Mouse (Mus musculus) gastrocnemius, adult 18-20 months (tissue): ENCODE measurements around the gene Znrf1. TPM values are rescaled to one million over a fixed set of nuclear protein-coding genes. Genes with fewer than 3 reads are reported as not detected.
A peak's percentile ranks its signal among the peaks of the same experiment; 100 is the strongest.

Experiments used
- DNase-seq: peaks from one replicate; pipeline ENCODE4 v3.0.0; 2021; ENCODE audit warnings: low spot score
- total RNA-seq, 2 experiments: library from RNA; stranded (reverse); gene quantifications; 2 replicates each; pipeline ENCODE4 v1.2.3; 2021

The Znrf1 gene
- total RNA-seq, 2 experiments from 2014 or later: 59.5 to 67.8 TPM

DNA sequence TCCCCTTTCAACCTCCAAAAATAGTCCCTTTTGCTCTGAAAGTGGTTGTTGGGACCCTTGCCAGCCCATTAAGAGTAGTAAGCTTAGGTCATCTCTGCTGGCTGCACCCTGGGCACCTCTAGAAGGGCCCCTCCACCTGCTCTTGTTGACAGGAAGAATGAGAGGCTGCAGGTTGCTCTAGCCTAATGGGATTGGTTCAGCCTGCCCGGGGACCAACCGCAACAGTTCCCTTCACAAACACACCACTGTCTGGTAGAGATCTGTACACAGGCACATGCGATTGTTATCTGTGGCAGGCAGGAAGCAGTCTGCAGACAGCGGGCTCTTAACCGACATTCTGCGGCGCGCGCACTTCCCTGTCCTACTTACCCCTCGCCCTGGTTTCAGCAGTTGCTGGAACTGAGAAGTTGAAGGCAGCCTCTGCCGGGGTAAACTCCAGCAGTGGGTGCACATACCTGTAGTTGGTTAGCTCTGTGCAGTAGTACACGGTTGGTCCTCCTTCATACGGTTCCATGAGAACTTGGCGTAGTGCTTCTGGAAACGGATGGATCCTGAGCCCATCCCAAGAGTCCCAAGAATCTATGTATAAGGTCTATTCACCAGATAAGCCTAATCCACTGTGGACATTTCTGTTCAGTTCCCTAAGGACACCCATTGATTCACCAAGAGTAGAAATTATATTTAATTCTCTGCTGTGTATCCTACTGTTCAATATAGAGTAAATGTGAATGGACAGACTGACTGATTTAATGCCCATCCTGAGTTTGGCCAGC, 60.0 kb downstream of the Znrf1 start:
- no peak for DNase-seq

DNA sequence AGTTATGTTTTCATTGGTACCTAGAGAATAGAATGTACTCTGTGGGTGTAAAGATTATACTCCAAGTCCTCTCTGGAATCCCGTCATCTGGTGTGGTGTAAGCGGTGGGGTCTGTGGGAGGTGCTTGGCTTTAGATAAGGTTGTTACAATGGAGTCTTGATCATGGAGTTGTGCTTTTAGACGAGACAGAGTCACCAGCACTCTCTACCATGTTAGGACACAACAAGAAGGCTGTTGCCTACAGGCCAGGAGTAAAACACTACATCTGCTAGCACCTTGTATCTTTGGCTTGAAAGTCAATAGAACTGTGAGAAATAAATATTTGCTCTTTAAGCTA, 60.6 kb downstream of the Znrf1 start:
- no peak for DNase-seq

DNA sequence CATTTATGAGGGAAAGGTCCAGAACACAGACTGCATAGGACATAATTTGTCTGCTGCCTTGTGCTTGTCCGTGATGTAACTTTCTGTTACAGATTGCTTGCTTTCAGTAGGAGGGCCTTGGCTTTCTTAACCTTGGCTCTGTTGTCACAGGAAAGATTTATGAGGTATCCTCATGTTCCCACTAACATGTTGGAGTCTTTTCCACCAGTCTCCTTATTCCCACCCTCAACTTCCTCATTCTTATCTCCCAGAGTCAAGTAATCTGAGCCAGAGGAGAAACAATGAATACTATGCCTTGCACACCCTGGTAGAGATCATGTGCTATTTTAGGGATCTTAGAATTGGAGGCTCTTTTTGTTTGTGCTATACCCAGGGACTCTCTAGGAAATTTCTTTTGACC, 61.4 kb downstream of the Znrf1 start:
- DNase-seq: peak; percentile 42

DNA sequence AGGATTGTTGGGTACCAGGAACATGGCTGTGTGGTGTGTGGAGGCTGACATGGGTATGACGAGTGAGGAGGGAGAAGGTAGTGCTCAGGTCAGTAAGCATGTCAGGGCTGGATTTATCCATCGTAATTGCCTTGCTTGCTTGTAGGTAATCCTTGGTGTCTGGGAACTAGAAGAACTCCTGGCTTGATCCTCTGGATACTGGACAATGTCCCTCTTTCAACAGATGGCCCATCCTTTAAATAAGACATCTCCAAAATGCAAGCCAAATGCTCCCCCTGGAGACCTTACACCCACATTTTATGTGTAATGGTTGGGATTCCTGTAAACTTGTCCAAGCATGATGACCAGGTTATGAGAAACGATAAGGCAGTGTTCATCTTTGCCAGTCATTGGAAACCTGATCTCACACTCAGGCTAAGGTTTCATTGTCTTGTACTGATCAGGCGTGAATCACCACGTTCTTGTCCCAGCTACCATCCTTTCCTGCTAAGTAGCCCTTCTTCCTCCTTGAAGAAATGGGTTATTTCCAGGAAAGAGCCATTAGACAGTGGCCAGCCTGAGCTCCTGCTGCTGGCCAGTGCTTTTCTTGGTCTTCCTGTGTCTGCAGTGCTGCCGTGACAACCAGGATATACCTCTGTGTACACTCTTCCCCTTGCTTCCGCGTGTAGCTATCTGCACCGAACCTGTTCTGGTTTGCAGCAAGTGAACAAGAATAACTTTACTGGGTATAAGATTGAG, 64.0 kb downstream of the Znrf1 start:
- DNase-seq: no peak

DNA sequence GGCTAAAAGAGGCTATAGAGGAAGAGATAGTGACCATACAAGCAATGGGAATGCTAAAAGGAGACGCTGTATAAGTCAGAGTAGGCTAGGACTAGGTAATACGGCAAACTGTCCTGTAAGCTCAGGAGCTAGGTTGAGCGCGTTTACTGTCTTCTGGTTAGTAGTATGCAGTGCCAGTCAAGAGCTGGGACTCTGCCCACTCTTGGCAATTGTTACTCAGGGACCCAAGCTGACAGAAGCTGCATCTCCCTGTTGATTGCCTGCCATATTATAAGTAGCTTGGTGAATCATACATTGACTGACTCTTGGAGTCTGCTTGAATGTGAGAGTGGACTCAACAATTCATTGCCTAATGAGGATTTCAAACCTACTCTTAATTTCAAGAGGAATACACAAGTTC, 66.2 kb downstream of the Znrf1 start:
- no peak for DNase-seq

DNA sequence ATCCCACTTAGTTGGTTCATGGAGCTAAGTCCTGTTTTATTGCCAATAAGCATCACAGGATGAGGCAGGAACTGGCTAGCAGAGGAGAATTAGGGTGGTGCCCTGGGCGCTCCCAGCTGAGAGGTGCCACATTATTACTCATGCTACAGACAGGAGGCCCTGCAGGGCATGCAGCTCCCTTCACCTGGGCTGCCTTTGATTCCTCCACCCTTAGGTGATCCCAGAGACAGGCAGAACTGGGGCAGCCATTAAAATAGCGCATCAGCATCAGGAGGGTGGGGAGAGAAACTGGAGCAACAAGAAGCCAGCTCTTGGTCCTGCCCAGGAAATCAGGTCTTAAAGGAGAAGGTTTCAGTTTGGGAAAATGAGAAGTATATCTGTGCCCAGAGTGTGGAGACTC, 69.1 kb downstream of the Znrf1 start:
- no peak for DNase-seq

DNA sequence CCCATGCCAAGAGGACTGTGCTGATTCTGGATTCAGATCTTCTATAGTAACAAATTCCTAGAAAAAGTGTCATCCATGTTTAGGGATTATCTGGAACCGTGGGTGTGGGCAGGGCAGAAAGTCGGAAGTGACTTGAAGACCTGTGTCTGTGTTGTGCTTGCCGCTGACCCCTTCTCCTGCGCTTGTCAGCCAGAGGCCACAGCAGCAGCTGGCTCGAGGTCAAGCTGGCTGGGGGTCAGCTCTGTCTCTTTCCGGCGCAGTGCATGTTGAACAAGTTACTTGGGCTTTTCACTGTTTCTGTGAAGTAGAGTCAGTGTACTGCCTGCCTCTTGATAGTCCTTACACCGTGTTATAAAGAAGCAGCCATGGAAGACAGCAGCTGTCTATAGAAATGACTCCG, 71.1 kb downstream of the Znrf1 start:
- no peak for DNase-seq

DNA sequence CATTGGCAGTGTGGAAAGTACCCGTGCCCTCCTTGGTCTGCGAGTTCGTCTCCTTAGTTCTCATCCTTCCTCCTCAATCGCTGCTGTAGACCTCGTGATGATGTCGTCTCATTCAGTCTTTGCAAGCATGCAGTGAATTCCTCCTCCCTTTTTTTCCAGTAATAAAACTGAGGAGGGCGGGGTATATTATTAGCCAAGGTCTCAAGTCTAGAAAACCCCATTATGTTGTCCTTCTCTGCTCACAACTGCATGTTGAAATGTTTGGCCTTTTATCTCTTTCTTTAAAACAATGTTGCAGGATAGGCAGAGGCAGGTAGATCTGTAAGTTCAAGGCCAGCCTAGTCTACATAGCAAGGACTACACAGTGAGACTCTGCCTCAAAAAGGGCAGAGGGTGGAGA, 71.5 kb downstream of the Znrf1 start:
- DNase-seq: no peak

DNA sequence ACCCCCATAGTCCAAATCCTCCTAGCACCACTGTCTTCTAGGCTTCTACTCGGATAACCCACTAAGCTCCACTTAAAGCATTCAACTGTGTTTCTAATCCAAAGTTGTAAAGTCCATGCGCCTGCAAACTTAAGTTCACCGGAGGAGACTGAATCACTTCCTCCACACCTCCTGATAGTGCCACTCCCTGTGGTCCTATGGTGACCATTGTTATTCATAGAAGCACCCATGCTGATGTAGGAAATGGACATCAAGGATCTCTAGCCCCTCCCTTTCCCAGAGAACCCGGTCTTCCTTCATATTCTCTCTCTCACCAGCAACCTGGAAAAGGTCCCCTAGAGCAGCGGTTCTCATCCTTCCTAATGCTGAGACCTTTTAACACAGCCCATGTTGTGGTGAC, 77.3 kb downstream of the Znrf1 start:
- DNase-seq: no peak

DNA sequence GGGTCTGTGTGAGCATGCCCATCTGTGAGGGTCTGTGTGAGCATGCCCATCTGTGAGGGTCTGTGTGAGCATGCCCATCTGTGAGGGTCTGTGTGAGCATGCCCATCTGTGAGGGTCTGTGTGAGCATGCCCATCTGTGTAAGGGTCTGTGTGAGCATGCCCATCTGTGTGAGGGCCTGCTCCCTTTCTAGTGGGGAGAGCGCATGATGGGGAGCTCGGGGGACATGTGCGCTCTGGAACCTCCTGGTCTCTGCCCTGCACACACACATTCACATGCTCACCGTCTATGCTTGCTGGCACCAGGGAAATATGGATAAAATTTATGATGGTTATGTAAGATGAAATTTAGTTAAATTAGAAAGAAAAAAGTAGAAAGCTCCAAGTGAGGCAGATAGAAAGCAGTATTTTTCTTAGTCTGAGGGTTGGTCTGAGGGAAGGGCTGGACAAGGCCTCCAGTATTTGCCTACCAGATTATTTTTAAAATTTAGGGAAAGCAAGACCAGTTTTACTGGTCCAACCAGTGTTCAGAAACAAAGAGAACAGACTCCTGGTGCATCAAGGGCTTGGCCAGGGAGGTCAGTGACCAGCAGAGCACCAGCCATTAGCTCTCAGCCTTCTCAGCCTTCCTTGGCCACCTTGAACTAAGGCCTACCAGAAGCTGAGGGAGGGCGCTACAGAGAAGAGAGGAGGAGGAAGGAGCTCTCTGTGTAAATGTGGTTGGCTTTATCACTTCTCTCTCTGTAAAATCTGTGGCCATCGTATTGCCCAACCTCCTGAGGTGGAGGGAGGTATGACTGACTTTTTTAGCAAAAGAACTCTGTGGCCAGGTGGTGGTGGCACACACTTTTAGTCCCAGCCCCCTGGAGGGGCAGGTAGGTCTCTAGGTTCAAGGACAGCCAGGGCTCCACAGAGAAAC, 79.1 kb downstream of the Znrf1 start:
- no peak for DNase-seq

DNA sequence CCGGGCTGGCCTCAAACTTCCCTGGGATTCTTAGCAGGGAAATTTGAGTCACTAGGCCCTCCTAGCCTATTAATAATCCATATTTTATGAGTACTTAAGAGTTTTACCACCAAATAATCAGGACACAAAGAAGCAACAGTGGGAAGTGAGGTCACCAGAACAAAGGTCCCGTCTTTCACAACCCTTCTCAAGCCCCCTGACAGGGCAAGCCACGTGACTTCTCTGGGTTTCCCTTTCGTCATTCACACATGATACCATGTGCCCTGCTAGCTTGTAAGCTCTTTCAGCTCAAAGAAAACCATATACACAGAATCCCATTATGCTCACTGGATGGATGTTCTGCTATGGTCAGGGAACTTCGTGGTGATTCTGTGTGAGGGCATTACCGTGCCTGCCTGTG, 81.9 kb downstream of the Znrf1 start:
- no peak for DNase-seq

DNA sequence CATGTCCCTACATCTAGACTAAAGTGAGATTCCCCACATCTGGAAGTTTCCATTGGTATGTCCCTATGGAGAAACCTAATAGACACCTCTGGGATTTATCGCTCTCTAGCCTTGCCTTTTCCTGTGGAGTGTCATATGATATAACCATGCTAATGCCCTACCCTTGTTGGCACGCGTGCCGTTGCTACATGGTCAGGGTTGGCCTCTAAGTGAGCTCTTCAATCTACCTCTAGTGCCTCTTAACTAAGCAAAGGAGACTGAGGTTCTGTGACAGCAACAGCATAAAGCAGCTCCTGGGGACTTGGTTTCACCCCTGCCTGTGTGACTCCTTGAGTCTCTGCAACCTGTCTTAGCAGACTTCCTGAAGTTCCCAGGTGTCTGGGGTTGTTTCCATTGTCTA, 82.4 kb downstream of the Znrf1 start:
- DNase-seq: no peak

DNA sequence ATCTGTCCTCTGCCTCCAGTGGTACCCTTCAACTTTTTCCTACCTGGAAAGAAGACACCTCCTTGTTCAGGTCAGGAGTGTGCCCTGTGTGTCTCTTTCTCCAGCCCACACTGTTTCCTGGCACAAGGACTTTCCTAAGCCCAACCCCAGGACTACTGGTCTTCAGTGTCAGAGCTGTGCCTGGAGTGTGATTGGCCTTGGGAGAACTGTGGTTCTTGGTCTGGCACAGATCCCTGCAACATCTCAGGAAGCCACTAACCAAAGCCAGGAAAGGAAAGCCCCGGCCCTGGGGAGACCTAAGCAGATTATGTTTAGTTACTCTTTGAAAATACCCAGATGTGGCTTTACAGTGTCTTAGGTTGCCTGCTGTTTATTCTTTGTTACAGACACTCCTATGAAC, 84.0 kb downstream of the Znrf1 start:
- no peak for DNase-seq

DNA sequence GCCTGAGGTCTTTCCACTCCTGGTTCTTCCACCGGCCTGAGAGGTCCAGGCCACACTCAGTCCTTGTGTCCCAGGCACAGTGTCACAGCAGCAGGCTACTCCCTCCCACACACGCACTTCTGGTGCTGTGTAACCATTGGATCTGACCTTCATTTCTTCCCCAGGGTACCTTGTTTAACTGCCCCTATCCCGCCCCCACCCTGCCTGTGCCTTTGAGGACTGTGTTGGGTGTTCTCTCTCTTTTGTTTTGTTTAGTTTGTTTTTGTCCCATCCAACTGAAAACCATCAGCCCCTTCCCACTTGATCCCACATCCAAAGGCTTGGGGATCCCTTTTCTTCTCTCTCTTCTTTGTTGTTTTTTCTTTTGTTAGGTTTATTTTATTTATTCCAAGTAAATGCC, 86.2 kb downstream of the Znrf1 start:
- DNase-seq: no peak

DNA sequence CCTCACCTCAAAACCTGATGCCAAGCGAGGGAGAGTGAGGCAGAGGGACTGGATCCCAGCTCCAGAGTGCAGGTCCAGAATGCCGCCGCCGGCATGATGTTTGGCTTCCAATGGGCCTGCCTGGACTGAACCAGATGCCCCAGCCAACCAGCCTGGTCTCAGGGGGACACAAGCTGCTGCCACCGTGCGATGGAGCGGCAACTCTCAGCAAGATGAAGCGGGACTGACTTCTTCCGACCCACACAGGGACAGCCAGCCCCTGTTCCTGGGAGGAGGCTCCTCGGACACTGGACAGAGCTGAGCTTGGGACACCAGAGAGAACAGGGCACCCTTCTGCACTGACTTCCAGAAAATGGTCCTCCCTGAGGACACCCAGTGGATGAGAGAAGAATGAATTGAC, 86.7 kb downstream of the Znrf1 start:
- DNase-seq: no peak

DNA sequence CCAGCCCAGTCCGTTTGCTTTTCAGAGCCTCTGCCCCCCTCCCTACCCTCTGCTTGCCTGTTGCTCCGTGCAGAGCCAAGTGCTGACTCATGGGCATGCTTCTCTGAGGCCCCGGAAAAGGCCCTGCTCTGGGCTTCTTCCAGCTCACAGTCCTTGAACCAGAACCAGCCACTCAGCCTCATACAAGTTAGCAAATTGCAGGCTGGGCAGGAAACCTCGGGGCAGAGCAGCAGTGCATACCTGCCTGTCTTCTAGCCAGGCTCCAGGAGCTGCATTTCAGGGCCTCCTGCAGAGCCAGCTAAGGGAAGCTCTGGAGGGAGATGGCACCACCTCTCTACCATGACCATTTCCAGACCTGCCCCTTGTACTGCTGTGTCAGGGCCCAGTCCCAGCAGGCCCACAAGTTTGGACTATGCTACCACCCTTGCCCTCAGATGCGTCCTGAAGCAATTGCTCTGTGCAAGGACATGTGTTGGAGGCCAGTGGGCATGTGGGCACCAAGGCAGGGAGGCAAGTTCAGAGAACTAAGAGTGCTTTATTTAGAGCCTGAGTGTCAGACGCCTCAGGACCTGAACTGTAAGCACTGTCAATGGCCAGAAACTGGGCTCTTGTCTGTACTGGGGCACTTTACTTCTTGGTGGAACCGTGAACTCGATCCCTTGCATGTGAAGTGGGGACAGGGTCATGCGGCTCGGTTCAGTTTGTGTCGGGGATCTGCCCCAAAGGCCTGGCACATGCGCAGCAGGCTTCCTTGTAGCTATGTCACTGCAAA, 88.4 kb downstream of the Znrf1 start:
- peak; percentile 76 for DNase-seq

DNA sequence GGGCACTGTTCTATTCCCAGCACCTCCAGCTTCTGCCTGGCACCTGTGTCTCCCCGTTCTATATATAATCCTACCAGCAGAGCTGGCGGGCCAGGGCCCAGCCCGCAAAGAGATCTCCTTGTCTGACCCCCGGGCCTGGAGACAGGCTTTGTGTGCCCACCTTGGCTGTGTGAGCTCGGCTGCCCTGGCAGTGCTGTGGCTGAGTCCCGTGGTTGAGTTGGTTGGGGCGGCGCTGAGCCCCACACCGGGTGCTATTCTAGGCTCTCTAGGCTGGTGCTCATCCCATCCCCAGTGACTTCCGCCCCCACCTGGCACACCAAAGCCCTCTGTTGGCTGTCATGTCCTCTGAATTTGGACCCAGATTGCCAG, 88.9 kb downstream of the Znrf1 start:
- DNase-seq: peak; percentile 84

DNA sequence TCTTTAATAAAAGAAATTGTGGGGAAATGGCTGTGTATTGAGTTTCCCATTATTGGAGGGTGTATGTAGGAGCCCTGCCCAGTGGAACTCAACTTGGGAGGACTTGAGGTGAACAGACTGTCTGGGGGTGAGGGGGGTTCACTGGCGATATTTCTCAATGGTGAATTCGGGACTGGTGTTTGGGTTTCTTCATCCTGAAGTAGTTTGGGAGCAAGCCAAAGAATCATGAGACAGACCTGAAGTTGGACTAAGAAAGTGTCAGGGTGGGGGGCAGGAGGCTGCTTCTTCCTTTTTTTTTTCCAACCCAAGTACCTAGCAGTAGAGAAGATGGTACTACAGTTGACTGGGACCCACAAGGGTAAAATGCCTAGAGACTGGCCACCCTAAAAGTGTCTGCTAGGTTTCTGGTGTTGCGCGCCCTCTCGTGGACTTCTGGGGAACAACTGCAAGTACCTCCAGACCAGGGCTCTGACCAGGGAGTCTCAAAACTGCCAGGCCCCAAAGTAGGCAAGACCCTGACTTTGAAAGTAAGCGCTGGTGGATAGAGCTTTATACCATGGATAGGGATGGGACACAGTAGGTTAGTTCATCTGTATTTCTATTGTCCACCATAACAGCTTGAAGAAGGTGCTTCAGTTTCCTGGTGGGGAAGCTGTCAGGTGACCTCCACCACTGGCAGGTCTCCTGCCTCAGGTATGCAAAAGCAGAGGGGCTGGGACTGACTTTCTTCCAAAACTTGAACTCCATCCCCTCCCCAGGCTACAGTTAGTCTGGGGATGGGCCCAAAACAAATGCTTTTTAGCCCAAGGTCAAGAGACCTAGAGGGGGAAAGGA, 90.0 kb downstream of the Znrf1 start:
- DNase-seq: peak; percentile 76

DNA sequence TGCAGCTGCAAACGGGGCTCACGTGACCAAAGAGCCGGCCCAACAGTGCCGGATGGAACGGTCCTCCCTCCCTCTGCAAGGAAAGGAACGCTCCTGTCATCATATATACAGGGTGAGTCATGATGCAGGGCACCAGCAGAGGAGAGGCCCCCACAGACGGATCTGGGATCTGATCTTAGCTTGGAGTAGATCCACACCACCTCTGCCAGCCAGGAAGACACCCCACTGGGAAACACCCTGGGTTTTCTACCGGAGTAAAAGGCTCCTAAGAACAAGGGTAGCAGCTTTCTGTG, 90.6 kb downstream of the Znrf1 start:
- DNase-seq: no peak

DNA sequence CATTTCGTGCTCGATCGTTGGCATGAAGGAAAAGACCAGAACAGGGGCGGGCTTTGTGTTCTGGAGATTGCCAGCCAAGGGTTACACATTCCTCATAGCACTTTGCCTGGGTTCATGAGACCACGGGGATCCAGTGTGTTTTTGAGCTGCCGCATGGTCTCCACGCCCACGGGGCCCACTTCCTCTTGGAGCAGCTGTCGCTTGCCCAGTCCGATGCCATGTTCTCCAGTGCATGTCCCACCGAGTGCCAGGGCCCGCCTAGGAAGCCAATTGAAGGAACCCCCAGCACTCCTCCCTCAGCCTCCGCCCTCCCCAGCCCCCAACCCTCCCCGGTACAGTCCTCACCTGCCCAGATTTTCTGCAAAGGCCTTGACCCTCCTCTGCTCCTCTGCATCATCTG, 91.0 kb downstream of the Znrf1 start:
- no peak for DNase-seq

DNA sequence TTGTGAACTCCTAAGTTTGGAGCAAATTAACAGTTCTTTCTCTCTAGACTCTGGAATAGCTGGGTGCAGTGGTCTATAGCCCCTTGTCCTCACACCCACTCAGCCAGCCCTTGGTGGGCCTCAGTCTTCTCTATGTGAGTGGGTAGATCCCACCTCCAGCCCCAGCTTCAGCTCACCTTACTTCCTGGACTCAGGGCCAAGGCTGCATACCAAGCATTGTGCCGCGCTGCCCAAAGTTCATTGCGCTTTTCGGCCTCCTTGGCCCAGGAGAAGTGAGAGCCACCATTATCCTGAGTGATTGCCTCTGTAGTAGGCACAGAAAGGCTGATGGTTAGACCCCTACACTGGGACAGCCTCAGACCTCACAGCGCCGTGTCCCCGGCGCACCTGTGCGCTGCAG, 92.0 kb downstream of the Znrf1 start:
- no peak for DNase-seq
